Comparison of ENCODE assay signal across 19 mouse cellular contexts in the genomic region with DNA sequence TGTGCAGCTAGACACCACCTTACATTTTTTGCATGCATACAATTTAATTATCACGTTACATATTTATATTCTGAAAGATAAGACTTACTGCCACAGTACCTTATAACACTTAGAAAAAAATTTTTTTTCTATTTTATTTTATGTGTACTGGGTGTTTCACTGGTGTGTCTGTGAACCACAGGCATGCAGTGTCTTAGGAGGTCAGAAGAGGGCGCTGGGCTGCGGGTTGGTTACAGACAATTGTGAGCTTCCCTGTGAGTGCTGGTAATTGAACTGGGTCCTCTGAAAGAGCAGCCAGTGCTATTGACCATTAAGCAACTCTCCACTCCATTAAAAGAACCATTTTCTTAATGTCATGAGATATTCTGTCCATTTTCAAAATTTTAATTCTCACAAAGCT. TPM values are rescaled to one million over a fixed set of nuclear protein-coding genes. Genes with fewer than 3 reads are reported as not detected.
DNase-seq lines count a peak whose midpoint lies in the region; ATAC-seq and TF ChIP-seq lines count a peak whose summit lies in the region.
"Had no signal": no experiment of that assay in that cellular context is flagged by ENCODE, and none has a peak within 500 bp of the region (broad histone marks: within the 10 kb centered on the region; RNA-seq: fewer than 3 reads in every experiment).

No protein-coding gene starts in this region.

- no peak for ATAC-seq in intestine, postnatal 0 days
- no peak for ATAC-seq in intestine, embryonic 15.5 days
- ATAC-seq: forebrain, embryonic 16.5 days; intestine, embryonic 16.5 days had no signal

- no peaks in the 10 kb centered on the region for H3K36me3 ChIP-seq in intestine, postnatal 0 days (ENCODE audit: control insufficient read depth, insufficient read depth)
- no peaks in the 10 kb centered on the region for H3K36me3 ChIP-seq in intestine, embryonic 15.5 days
- no peaks in the 10 kb centered on the region for H3K36me3 ChIP-seq in spleen, adult 2 months (ENCODE audit: control insufficient read depth, insufficient read depth, low read length)
- H3K36me3 ChIP-seq in splenic B cell, adult 2 months (ENCODE audit: control insufficient read depth, insufficient read depth, low read length, poor library complexity, severe bottlenecking): no peaks in the 10 kb centered on the region
- H3K36me3 ChIP-seq: heart, embryonic 12.5 days; hindbrain, embryonic 10.5 days had no signal

- H3K4me1 ChIP-seq in intestine, postnatal 0 days (replicated peaks; ENCODE audit: control insufficient read depth, insufficient read depth, low read length): no peaks in the 10 kb centered on the region
- no peaks in the 10 kb centered on the region for H3K4me1 ChIP-seq in intestine, embryonic 15.5 days (replicated peaks)
- H3K4me1 ChIP-seq in spleen, adult 2 months (ENCODE audit: control insufficient read depth, insufficient read depth, insufficient read length): no peaks in the 10 kb centered on the region; the same call in 1 of the 2 replicates
- H3K4me1 ChIP-seq: hindbrain, embryonic 10.5 days had no signal

- DNase-seq in spleen, adult 2 months (ENCODE audit: low read depth in 1 of 2, low spot score in 2 of 2): no peak
- no peak for DNase-seq in spleen, adult 18-20 months
- peak; percentile 12 for DNase-seq in MEL-GATA-1-ER (ENCODE audit: extremely low read depth, low read depth)
- peak; percentile 40 for DNase-seq in splenic B cell, adult 2 months (ENCODE audit: low read depth, low spot score)
- DNase-seq in embryo, embryonic 10 days (ENCODE audit: low spot score): no peak
- no peak for DNase-seq in layer of hippocampus, postnatal 14 days (ENCODE audit: low spot score in 2 of 2)
- DNase-seq: adrenal gland, postnatal 36 days; cerebellum, adult 11 months; gastrocnemius, postnatal 14 days; kidney, postnatal 4 days; lung, postnatal 36 days; midbrain, embryonic 14.5 days; right cerebral cortex, postnatal 4 days had no signal

- no peak overlapping the region for H3K4me2 ChIP-seq in intestine, postnatal 0 days (replicated peaks; ENCODE audit: low read depth)
- H3K4me2 ChIP-seq in intestine, embryonic 15.5 days (replicated peaks): no peak overlapping the region
- H3K4me2 ChIP-seq: heart, embryonic 12.5 days had no signal

- 69% methylated on average over 3 of the region's 3 CpGs for WGBS in intestine, postnatal 0 days
- 71% methylated on average over 3 of the region's 3 CpGs for WGBS in intestine, embryonic 15.5 days
- 86% methylated on average over 3 of the region's 3 CpGs for WGBS in spleen, adult 2 months

- H3K9me3 ChIP-seq in intestine, postnatal 0 days (ENCODE audit: control insufficient read depth): no peaks in the 10 kb centered on the region
- H3K9me3 ChIP-seq in intestine, embryonic 15.5 days: no peaks in the 10 kb centered on the region
- H3K9me3 ChIP-seq: heart, embryonic 12.5 days; hindbrain, embryonic 10.5 days had no signal

- H3K9ac ChIP-seq in intestine, postnatal 0 days (ENCODE audit: low read depth, low read length): no peak overlapping the region
- no peak overlapping the region for H3K9ac ChIP-seq in intestine, embryonic 15.5 days
- H3K9ac ChIP-seq: heart, embryonic 12.5 days had no signal

- H3K27me3 ChIP-seq in intestine, postnatal 0 days (replicated peaks; ENCODE audit: control insufficient read depth, insufficient read depth, low read length): no peaks in the 10 kb centered on the region
- no peaks in the 10 kb centered on the region for H3K27me3 ChIP-seq in intestine, embryonic 15.5 days (replicated peaks)
- no peaks in the 10 kb centered on the region for H3K27me3 ChIP-seq in spleen, adult 2 months (ENCODE audit: control insufficient read depth, insufficient read depth, low read length)
- H3K27me3 ChIP-seq in splenic B cell, adult 2 months (ENCODE audit: control insufficient read depth, insufficient read depth, low read length, poor library complexity, severe bottlenecking): no peaks in the 10 kb centered on the region
- H3K27me3 ChIP-seq: heart, embryonic 12.5 days had no signal

- peak; percentile 13; the same call in 1 of the 2 replicates for TF ChIP-seq CTCF in intestine, postnatal 0 days (IDR thresholded peaks at IDR 0.05; ENCODE audit: low read depth)
- 0 out of 2 replicates have a peak, but pooled peaks have one; percentile 6 for TF ChIP-seq CTCF in spleen, adult 2 months (IDR thresholded peaks at IDR 0.05; ENCODE audit: extremely low read depth, insufficient read depth, insufficient read length, insufficient replicate concordance)

- H3K4me3 ChIP-seq in intestine, postnatal 0 days (ENCODE audit: low read depth, low read length): no peak overlapping the region
- H3K4me3 ChIP-seq in intestine, embryonic 15.5 days (replicated peaks): no peak overlapping the region
- H3K4me3 ChIP-seq in spleen, adult 2 months (ENCODE audit: extremely low read depth, insufficient read depth, insufficient read length): no peak overlapping the region
- H3K4me3 ChIP-seq: heart, embryonic 12.5 days; hindbrain, embryonic 10.5 days had no signal

- H3K27ac ChIP-seq in intestine, postnatal 0 days (ENCODE audit: low read depth, low read length): no peak overlapping the region
- H3K27ac ChIP-seq in intestine, embryonic 15.5 days: no peak overlapping the region
- H3K27ac ChIP-seq in spleen, adult 2 months (ENCODE audit: insufficient read depth, low read length): no peak overlapping the region
- H3K27ac ChIP-seq: hindbrain, embryonic 10.5 days had no signal

- TF ChIP-seq POLR2A in spleen, adult 2 months (IDR thresholded peaks at IDR 0.05; ENCODE audit: low read depth, low read length): no peak

RNA-seq across cellular contexts. Expression of gene Map3k5, which starts 43.3 kb away (rescaled TPM):
- polyA plus RNA-seq in intestine, postnatal 0 days (2015; fragmentation: Nextera tagmentation; extraction: Ambion mirVana): 1.5 and 1.8 TPM in 2 replicates
- polyA plus RNA-seq in intestine, embryonic 15.5 days (2015; fragmentation: Nextera tagmentation; extraction: Ambion mirVana): 1.9 and 2.4 TPM in 2 replicates
- polyA plus RNA-seq in spleen, adult 2 months (2012; rRNA removed): 4.0 and 4.9 TPM in 2 replicates
- total RNA-seq in layer of hippocampus, postnatal 14 days (2021): 10 to 100 TPM; 24.2 to 24.4 TPM

Comparison
In these comparisons a context has a peak if more than half of its experiments do, and no peak if none do; other contexts are left out.
1. DNase-seq: peak in MEL-GATA-1-ER (single experiment) and splenic B cell, adult 2 months (single experiment); none in spleen, adult 2 months (0 of 2), spleen, adult 18-20 months (0 of 2), embryo, embryonic 10 days (single experiment) and layer of hippocampus, postnatal 14 days (0 of 2).